Mouse (Mus musculus): ENCODE results near the gene Yy1. TPM values are rescaled to one million over a fixed set of nuclear protein-coding genes. Genes with fewer than 3 reads are reported as not detected.

Yy1 gene
- 122 TPM for polyA plus RNA-seq (2014; fragmentation: Illumina TruSeq; extraction: RNeasy Lipid Tissue Mini Kit (QIAGEN cat#74804); ENCODE audit: low read depth, low replicate concordance)

GRCm38 (mm10) chr12:108792546-108793452 is at the start of gene Yy1:
TSS of gene Yy1 (plus strand) at chr12:108792973.

DNA sequence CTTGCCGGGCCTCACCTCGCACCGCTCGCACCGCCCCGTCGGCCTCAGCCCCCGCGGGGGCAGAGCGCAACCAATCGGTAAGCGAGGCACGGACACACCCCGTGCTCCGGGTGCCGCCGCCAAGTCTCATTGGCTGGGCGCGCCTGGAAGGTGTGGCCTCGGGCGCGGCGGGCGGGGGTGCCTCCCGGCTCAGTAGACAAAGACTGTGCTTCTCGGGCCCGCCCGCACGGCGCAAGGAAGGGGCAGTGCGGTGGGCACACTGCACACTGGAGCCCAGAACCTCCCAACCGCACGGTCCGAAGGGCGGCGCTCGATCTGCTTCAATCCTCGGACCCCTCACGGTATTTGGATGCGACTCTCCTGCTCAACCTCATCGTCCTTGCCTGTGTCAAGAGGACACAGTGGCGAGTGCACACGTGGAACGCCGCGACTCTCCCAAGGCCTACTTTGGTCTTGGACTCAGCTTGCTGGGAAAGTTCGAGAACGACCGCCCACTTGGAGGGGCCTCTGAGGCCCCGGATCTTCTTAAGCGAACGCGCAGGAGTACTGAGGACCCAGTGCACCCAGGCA is 43.2 kb downstream of the Yy1 start, which contains the start of the genes Slc25a29 and Slc25a47:
Gene Slc25a29, minus strand, starts transcription at position 44 of the 570 bp plus-strand sequence.
Gene Slc25a47, plus strand, starts transcription at position 207 of the 570 bp plus-strand sequence.

Other genes starting within 250 kb of the Yy1 start
- gene Evl, start 238.3 kb upstream of the Yy1 start, polyA plus RNA-seq (2014; fragmentation: Illumina TruSeq; extraction: RNeasy Lipid Tissue Mini Kit (QIAGEN cat#74804); ENCODE audit: low read depth, low replicate concordance) = 59.4 TPM
- not detected for gene Degs2, start 90.7 kb upstream of the Yy1 start, polyA plus RNA-seq (2014; fragmentation: Illumina TruSeq; extraction: RNeasy Lipid Tissue Mini Kit (QIAGEN cat#74804); ENCODE audit: low read depth, low replicate concordance)
- gene Slc25a29, start 42.9 kb downstream of the Yy1 start, polyA plus RNA-seq (2014; fragmentation: Illumina TruSeq; extraction: RNeasy Lipid Tissue Mini Kit (QIAGEN cat#74804); ENCODE audit: low read depth, low replicate concordance) = 0.87 TPM
- not detected for gene Slc25a47, start 43.1 kb downstream of the Yy1 start, polyA plus RNA-seq (2014; fragmentation: Illumina TruSeq; extraction: RNeasy Lipid Tissue Mini Kit (QIAGEN cat#74804); ENCODE audit: low read depth, low replicate concordance)
- 0.47 TPM for gene Wdr25, start 100.7 kb downstream of the Yy1 start, polyA plus RNA-seq (2014; fragmentation: Illumina TruSeq; extraction: RNeasy Lipid Tissue Mini Kit (QIAGEN cat#74804); ENCODE audit: low read depth, low replicate concordance)
- gene Wars, start 101.2 kb downstream of the Yy1 start, polyA plus RNA-seq (2014; fragmentation: Illumina TruSeq; extraction: RNeasy Lipid Tissue Mini Kit (QIAGEN cat#74804); ENCODE audit: low read depth, low replicate concordance) = 12.3 TPM